Mouse (Mus musculus): ENCODE data around the gene Krt32.

Gene Krt32

DNA sequence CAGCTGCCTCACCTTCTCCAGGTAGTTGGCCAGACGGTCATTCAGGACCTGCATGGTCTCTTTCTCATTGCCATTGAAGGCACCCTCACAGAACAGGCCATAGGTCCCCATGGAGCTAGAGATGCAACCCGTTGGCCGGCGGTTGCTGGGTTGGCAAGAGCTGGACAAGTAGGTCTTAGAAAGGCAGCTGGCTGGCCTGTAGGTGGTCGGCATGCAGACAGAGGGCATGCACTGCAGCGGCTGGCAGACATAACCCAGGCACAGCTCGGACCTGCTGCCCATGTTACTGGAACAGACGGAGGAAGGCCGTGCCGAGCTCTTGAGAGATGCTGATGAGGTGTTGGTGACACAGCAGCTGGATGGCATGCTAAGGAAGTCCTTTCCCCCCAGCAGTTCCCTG, at the start of gene Krt32:
Gene Krt32, minus strand, starts transcription at position 366 of the 400 bp plus-strand sequence.
- no peak for DNase-seq (ENCODE audit: low read depth)

DNA sequence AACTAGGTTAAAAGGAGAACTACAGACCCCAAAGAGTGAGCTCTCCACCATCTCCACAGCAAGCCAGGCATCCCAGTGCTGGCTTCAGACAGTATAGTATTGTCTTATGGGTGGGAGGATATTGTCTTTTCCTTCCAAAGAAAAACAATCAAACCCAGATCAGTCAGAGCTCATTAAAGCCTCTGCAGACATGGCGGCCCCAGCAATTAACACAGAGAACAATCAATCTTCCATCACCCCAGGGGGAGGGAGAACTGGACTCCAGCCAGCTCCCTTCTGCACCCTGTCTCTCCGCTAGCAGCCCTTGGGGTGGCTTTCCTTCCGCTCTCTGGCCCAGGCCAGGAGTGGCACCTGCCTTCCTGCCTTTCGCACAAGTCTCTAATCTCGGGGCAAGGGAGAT, 49.7 kb upstream of the Krt32 start:
- DNase-seq (ENCODE audit: low read depth), result no peak

DNA sequence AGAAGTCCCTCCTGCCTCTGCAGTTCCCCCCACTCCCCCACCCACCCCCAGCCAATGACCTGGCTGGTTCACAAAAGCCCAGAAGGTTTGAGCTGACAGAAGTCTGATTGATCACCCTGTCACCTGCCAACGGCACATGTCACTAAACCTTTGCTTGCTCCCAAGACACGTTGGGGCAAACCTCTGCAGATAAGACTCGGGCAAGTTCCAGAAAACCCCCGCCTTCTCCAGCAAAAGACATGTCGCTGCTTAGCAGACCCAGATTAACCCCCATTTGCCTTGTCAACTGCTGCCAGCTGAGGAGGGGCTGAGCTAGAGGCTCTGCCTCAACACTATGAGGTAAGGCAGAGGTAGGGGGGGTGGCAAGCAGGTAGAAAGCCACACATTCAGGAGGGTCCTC, 48.5 kb upstream of the Krt32 start:
- DNase-seq (ENCODE audit: low read depth), result no peak

GRCm38 (mm10) chr11:100135731-100136130, 47.7 kb upstream of the Krt32 start, which contains the start of gene Krt15:
Gene Krt15 (minus strand): TSS chr11:100135928.
- DNase-seq (ENCODE audit: low read depth), result no peak

DNA sequence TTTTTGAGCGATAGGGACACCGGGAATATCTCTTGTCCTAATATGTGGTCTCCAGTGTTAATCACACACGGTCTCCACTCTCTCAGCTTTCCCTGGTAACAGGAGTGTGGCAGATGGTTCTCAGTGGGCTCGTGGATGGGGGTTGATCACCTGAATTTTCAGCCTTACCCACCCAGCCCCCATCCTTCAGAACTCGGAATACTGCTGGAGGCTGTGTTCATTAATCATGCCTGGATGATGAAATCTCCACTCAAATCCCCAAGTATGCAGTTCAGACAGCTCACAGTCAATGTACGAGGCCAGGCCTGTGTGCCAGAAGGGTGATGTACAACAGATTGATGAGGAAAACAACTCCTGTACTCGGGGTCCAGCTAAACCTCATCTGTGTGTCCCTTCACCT, 36.9 kb upstream of the Krt32 start:
- no peak for DNase-seq (ENCODE audit: low read depth)

DNA sequence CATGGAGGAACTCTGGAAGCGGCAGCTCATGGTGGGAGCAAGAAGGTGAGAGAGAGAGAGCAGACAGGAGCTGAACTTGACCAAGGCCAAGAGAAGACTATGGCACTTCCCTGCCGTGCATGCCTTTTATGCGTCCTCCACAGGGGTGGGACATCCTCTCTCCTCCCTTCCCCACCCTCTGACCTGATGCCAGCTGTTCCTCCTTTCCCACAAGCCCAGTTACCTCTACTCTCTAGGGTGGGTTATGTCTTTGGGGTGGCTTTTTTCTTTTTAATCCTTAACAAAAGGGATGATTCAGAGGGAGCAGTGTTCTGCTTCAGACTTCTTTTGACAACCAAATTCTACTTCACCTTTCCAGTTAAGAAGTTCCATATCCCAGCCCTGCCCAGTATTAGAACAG, 33.4 kb upstream of the Krt32 start, which contains the start of gene Krt13:
Gene Krt13, minus strand, starts transcription at position 101 of the 400 bp plus-strand sequence.
- DNase-seq (ENCODE audit: low read depth), result no peak

DNA sequence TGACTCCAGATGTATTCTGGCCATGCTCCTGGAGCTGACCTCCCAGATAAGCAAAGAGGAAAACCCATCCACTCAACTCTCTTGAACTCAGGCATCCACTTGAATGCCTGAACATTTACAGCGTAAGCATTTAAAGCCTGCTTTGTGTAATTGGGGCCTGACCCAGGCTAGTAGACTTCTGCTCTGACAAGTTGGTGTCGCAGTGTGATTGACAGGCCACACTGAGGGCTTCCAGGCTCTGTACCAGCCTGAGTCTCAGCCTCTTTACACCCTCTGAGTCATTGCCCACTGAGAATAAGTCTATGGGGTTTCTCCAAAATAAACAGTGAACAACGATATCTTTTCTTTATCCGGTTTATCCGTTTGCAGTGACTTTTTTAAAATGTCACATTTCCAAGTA, 32.3 kb upstream of the Krt32 start:
- no peak for DNase-seq (ENCODE audit: low read depth)

- no peak for DNase-seq (ENCODE audit: low read depth)
Measured at GRCm38 (mm10) chr11:100113742-100114029, 25.7 kb upstream of the Krt32 start.

- no peak for DNase-seq (ENCODE audit: low read depth)
Measured at GRCm38 (mm10) chr11:100112935-100113741, 25.1 kb upstream of the Krt32 start.

GRCm38 (mm10) chr11:100105576-100106122, 17.6 kb upstream of the Krt32 start, which contains the start of gene Krt36:
Gene Krt36 (minus strand): TSS chr11:100105626.
- DNase-seq (ENCODE audit: low read depth), result no peak

DNA sequence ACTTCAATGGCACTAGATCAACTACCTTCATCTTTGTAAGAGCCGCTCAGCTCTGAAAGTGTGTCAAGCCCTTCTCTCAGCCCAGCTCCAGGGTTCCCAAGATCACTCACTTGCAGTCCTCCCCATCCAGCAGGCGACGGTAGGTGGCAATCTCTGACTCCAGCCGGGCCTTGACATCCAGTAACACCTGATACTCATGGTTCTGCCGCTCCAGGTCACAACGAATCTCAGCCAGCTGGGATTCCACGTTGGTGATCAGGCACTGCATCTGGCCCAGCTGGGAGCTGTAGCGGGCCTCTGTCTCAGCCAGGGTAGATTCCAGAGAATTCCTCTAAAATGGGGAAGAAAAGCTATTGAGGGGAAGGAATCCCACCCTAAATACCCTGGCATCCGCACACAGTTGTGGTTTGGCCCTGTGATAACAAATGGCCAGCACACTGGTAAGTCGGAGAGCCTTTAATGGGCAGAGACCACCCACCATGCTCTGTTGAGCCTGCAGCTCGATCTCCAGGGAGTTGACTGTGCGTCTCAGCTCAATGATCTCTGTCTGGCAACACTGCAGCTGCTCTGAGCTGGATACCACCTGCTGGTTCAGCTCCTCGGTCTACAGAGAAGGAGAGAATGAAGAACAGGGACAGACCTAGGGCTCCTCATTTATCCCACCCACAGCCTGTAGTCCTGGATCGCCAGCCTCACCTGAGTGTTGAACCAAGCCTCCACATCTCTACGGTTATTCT, 14.8 kb upstream of the Krt32 start:
- no peak for DNase-seq (ENCODE audit: low read depth)

DNA sequence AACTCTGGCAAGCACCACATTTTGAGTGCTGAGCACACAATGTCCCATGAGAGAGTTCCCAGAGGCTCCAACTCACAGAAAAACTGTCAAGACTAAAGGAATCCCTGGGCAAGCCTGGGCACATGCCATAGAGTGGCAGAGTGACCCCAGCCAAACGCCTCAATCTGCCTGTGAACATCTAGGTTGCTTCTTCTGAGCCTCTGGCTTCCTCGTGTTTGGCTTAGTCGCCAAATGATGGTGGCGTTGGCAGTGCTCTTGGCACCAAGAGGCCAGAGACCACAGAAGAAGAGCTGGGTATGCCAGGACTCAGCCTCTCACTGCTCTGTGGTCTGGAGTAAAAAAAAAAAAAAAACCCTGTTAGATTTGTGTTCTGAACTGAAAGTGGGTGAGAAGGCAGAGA, 12.4 kb upstream of the Krt32 start:
- DNase-seq (ENCODE audit: low read depth), result no peak

- no peak for DNase-seq (ENCODE audit: low read depth)
Measured at GRCm38 (mm10) chr11:100097819-100098218, 9.8 kb upstream of the Krt32 start.

GRCm38 (mm10) chr11:100096141-100096540, 8.1 kb upstream of the Krt32 start, which contains the start of gene Krt35:
Gene Krt35 (minus strand): TSS chr11:100096241.
- no peak for DNase-seq (ENCODE audit: low read depth)

DNA sequence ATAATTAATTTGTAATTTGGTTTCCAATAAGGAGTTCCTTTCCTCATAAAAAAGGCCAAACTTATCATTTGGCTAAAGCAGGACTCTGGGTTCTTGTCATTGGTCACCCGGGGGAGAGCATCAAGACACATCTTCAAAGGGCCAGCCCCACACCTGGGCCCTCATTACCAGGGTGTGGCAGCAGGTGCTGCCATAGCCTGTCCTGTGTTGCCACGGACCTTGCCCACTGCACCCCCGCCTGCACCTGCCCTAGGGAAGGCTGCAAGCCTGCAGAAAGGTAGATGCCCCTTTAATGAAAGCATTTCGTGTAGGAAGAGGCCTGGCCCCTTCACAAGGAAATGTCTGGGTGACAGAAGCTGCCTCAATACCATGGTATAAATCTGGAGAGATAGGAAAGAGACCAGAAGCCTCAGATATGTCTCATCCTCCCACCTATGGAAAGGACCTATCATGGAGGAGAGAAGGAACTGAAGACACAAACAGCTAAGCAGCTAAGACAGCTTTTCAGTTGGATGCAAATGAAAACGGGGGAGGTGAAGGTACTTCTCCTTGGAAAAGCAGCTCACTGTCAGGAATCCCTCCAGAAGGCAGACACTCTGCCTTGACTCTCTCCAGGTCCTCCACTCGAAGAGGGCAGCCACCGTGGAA, 476 bp upstream of the Krt32 start:
- DNase-seq (ENCODE audit: low read depth), result no peak

DNA sequence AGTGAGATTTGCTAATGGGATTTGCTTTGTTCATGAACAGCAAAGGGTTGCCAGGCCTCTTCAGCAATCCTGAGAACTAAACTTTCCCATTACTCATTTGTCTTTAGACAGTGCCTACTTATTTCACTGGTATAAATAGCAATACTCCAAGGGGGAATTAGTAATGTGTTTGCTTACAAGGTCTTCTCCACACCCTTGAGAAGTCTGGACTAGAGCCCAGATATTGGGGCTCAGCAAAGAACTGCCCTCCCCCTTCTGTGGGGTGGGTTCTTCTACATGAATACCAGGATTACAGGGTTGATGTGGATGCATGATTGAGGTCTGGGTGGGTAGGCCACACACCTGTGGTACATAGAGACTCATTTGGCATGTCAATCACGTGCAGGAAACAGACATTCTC, 14.2 kb downstream of the Krt32 start:
- no peak for DNase-seq (ENCODE audit: low read depth)

- no peak for DNase-seq (ENCODE audit: low read depth)
Measured at GRCm38 (mm10) chr11:100067293-100068036, 20.6 kb downstream of the Krt32 start.

DNA sequence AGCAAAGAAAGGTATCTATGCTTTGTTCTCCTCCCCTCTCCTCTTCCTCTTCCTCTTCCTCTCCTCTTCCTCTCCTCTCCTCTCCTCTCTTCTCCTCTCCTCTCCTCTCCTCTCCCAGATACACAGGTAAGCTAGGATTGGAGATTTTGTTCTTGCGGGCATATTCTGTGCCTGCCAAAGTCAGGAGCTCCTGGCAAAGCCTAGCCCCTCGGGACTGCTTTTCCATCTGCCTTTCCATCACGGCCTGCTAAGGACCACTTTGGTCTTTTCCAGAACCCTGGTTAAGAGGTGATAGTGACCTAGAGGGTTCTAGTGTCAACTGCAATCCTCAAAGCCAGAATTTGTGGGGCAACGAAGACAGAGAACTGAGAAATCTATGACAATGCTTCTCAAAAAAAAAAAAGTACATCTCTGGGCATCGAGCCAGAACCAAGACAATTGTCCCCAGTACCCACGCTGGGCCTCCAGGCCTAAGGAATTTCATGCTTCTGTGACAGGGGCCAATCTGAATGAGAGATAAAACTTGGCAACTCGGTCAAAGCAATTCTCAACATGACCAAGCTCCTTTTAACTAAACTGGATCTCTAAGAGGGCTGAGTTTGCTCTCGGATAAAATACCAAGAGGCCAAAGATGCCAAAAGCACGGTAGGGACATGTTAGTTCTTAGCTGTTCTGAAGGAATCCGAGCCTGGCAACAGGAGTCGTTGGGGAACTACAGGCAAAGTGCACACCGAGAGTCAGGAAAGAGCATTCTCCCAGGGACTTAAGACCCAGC, 21.6 kb downstream of the Krt32 start:
- DNase-seq (ENCODE audit: low read depth), result no peak

DNA sequence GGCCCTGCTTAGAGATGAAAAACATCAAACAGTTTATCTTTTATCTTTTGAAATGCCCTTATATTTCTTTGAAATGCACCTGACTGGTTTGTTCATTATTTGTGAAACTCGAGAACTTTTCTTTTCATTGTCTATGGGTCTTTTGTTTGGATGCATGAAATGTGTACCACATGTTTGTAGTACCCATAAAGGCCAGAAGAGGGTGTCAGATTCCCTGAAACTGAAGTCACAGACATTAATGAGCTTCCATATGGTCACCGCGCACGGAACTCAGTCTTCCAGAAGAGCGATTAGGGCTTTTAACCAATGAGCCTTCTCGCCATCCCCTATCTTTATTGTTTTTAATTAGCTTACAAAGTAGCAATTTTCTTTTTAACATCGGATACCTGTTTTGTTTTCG, 29.2 kb downstream of the Krt32 start:
- no peak for DNase-seq (ENCODE audit: low read depth)

DNA sequence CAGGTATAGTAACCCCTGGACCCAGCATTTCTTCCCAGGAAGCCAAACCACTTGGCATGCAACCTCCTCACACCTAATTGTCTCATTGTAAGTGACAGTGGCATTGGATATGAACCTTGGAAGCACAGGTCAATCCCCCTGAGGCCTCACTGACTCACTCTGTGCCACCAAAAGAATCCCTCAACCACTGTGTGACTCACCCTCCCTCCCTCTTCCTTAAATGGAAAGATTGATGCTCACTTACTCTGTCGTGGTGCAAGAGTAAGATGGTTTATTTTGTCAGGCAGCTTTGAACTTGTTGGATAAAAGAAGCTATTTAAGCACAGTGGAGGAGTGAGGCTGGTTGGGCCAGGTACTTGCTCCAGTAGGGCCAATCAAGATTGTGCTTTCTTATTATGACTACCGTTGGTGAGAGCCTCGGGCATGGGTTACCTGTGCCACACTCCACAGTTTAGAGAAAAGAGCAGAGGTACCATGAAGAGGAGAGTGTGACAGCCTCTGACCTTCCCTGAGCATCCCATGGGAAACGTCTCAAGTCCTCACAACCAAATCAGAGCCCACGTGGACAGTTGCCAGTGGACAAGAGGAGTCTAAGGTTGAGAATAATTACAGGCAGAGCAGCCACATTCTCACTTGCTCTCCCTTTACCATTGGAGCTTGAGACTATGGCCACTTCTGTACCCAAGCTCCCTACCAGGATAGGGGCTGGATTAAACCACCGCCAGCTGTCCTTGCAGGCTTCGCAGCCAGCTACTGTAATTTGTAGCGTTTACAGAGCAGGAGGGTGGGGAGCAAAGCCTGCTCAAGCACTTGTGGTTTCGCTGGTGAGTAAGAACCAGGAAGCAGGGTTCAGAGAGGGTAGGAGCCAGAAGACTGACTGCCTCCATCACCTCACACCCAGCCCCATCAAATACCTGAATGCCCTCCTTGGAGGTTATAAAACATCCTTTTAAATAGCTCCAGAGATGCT, 32.1 kb downstream of the Krt32 start:
- no peak for DNase-seq (ENCODE audit: low read depth)
